Mouse (Mus musculus) left cerebral cortex, postnatal 36 days (tissue): ENCODE data around the gene Stag3. TPM values are rescaled to one million over a fixed set of nuclear protein-coding genes. Genes with fewer than 3 reads are reported as not detected.

ENCODE experiments used
- DNase-seq, 2 experiments: peaks; one replicate each; pipeline ENCODE4 v3.0.0; 2021 to 2022; ENCODE audit warnings: low spot score in 2 of 2, mixed read lengths in 1 of 2
- intact Hi-C: fragments of 180-260 bp; cut with DNase I; formaldehyde crosslinking; loops from one replicate; pipeline ENCODE4 v1.15.1; 2025
- total RNA-seq, 2 experiments: library from RNA; stranded (reverse); gene quantifications; 2 replicates each; pipeline ENCODE4 v1.2.3; 2021

Gene Stag3
- total RNA-seq, 2 experiments from 2014 or later = 0.62 to 0.77 TPM

DNA sequence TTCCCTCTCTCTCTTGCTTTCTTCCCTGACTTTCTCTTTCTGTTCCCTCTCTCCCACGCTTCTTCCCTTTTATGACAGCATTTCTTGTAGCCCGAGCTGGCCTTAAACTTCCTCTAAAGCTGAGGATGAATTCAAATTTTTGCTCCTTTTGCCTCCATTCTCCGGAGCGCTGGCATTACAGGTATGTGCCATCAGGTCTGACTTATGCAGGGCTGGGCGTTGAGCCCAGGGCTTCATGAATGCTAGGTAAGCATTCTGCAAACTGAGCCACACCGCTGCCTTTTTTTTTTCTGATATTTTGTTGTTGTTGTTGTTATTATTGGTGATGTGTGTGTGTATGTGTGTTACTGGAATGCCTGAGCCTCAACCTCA is 15.8 kb upstream of the Stag3 start:
- DNase-seq = no peak
- intact Hi-C loops = loop anchor here (5.0 kb wide), 1 partner anchor 178 kb away; the partner anchor contains the start of gene Zfp157

GRCm38 (mm10) chr5:138265712-138266111 is 14.3 kb upstream of the Stag3 start:
- intact Hi-C loops = no loop called here
- DNase-seq = no peak

DNA sequence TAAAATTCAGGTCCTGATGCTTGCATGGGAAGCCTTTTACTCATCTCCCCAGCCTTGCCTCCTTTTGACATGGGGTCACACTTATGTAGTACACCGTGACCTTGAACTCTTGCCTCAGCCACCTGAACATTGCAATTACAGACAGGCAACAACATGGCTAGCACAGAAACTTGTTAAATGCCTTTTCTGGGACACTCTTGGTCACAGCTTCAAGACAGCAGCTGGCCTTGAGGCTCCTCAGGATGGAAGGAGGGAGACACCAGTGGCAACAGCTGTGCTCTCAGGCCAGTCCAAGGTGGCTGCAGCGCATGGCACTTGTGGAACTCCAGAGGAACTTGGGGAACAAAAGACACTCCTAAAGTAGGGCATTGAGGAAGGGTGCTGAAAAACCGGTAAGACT is 12.9 kb upstream of the Stag3 start:
- intact Hi-C loops = no loop called here
- no peak for DNase-seq

GRCm38 (mm10) chr5:138268980-138269379 is 11.1 kb upstream of the Stag3 start:
- no peak for DNase-seq
- intact Hi-C loops = no loop called here

DNA sequence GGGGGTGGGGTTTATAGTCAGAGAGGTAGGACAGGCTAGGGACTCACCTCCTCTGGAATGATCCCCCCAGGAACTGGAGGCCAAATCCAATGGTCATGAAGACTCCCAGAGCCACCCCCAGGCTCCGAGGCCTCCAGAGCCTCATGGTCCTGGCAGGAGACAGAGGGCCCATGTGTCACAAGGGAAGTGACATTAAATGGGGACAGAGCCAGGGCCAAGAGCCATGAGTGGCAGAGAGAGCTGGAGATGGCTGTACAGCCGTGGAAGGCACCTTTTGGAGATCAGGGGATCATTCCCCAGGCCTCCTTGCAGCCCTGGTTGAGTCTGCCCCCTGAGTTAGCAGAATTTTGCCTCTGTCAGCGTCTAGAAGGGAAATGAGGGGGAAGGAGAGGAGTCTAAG is 8.8 kb upstream of the Stag3 start:
- DNase-seq = no peak
- intact Hi-C loops = no loop called here

GRCm38 (mm10) chr5:138272409-138272923 is 7.6 kb upstream of the Stag3 start, which contains the start of gene Gal3st4:
TSS of gene Gal3st4 (minus strand) at chr5:138272840.
- DNase-seq = no peak
- intact Hi-C loops = no loop called here

DNA sequence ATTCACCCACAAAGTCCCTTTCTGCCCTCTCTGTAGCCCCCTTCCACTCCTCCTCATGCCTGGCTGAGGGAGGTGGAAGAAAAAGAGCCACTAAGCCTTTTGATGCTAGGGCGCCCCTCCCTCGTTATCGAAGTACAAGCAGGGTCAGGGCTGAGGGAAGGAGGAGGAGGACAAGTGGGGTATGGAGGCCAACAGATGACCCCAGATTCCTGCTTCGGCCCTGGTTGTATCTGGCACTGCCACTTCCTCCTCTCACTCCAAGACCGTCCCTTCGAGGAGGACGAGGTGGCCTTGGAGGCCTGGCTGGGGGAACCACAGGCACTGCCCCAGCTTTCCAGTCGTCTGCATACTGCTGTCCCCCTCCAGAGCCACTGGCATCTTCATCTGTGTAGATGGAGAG is 5.9 kb upstream of the Stag3 start:
- DNase-seq = no peak
- intact Hi-C loops = no loop called here

- intact Hi-C loops = no loop called here
- no peak for DNase-seq
These were observed 4.6 kb upstream of the Stag3 start for GRCm38 (mm10) chr5:138275216-138276050.

- no peak for DNase-seq
- intact Hi-C loops = no loop called here
These were observed 2.0 kb upstream of the Stag3 start for GRCm38 (mm10) chr5:138277994-138278393.

GRCm38 (mm10) chr5:138280425-138280768 is 357 bp downstream of the Stag3 start:
- DNase-seq = no peak
- intact Hi-C loops = no loop called here

- DNase-seq = no peak
- intact Hi-C loops = no loop called here
These were observed 789 bp downstream of the Stag3 start for GRCm38 (mm10) chr5:138280829-138281228.

GRCm38 (mm10) chr5:138281798-138282197 is 1.8 kb downstream of the Stag3 start:
- intact Hi-C loops = no loop called here
- no peak for DNase-seq

- intact Hi-C loops = no loop called here
- DNase-seq = no peak
These were observed 3.5 kb downstream of the Stag3 start for GRCm38 (mm10) chr5:138283540-138283939.

DNA sequence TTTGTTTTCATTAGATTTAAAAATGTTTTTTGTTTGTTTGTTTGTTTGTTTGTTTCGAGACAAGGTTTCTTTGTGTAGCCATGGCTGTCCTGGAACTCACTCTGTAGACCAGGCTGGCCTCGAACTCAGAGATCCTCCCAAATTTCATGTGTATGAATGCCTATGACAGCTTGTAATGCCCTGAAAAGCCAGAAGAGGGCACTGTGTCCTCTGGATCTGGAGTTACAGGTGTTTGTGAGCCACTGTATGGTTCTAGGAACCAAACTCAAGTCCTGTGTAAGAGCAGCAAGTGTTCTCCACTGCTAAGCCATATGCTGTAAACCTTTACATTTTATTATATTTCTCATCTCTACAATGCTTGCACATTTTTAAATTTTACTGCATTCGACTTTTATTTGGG is 7.8 kb downstream of the Stag3 start:
- no peak for DNase-seq
- intact Hi-C loops = no loop called here

GRCm38 (mm10) chr5:138291638-138292037 is 11.6 kb downstream of the Stag3 start:
- intact Hi-C loops = no loop called here
- DNase-seq = no peak

- DNase-seq = no peak
These were observed 14.1 kb downstream of the Stag3 start for GRCm38 (mm10) chr5:138294158-138294557.

GRCm38 (mm10) chr5:138299613-138300012 is 19.6 kb downstream of the Stag3 start:
- no peak for DNase-seq
- intact Hi-C loops = no loop called here

More at GRCm38 (mm10) chr5:138294158-138294557, 14.1 kb downstream of the Stag3 start:
- intact Hi-C loops = no loop called here

GRCm38 (mm10) chr5:138312795-138313194 is 32.8 kb downstream of the Stag3 start:
- no peak for DNase-seq
- intact Hi-C loops = no loop called here

- no peak for DNase-seq
- intact Hi-C loops = no loop called here
These were observed 61.6 kb downstream of the Stag3 start, which contains the start of gene Pvrig for GRCm38 (mm10) chr5:138341661-138342060. TSS of gene Pvrig (plus strand) at chr5:138341961.

DNA sequence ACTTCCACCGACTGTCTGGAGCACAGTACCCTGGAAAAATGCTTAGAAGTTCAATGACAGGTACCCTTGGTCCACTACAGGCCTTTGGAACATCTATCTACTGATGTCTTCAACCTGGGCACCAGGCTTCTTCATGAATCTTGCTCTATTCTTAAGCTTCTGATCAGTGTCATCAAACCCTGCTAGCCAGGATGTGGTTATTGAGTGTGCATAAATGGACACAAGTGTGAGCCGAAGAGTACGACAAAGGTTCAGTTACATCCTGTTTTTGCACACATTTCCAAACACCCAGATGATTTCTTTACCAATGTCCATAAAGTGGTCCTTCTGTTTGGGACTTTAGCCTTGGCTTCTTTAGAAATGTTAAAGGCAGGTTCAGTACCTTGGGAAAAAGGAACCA is 63.2 kb downstream of the Stag3 start:
- no peak for DNase-seq
- intact Hi-C loops = no loop called here
